Mouse (Mus musculus): ENCODE data around the gene Plekha7.
A peak's percentile ranks its signal among the peaks of the same experiment; 100 is the strongest.

- TF ChIP-seq CTCF (IDR thresholded peaks at IDR 0.05; ENCODE audit: control insufficient read depth, insufficient read depth, insufficient read length) = peak; percentile 12
- no peak for TF ChIP-seq MYOG (IDR thresholded peaks at IDR 0.05; ENCODE audit: control insufficient read depth, extremely low read depth, insufficient read length)
- TF ChIP-seq MYOD1 (IDR thresholded peaks at IDR 0.05; ENCODE audit: control insufficient read depth, insufficient read length, low read depth) = no peak
- TF ChIP-seq FOSL1 (IDR thresholded peaks at IDR 0.05; ENCODE audit: insufficient read depth, low read length, poor library complexity, severe bottlenecking) = no peak
Observed at GRCm38 (mm10) chr7:116198407-116198806, 109.8 kb downstream of the Plekha7 start.
